Mouse (Mus musculus) thymus, postnatal 0 days (tissue): Measurements from ENCODE around the gene Ppp1r8. TPM values are rescaled to one million over a fixed set of nuclear protein-coding genes. Genes with fewer than 3 reads are reported as not detected.

Source experiments
- DNase-seq: peaks from one replicate; pipeline ENCODE4 v3.0.0-alpha.2; 2015; ENCODE audit warnings: low spot score
- polyA plus RNA-seq: library from polyadenylated mRNA; unstranded; fragments of >200 nt; fragmentation: Nextera tagmentation; extraction: Ambion mirVana; gene quantifications from 2 replicates; pipeline ENCODE4 v1.2.1, GENCODE M21; 2015

Ppp1r8 gene
- polyA plus RNA-seq = 50.4 and 51.0 TPM in 2 replicates

DNA sequence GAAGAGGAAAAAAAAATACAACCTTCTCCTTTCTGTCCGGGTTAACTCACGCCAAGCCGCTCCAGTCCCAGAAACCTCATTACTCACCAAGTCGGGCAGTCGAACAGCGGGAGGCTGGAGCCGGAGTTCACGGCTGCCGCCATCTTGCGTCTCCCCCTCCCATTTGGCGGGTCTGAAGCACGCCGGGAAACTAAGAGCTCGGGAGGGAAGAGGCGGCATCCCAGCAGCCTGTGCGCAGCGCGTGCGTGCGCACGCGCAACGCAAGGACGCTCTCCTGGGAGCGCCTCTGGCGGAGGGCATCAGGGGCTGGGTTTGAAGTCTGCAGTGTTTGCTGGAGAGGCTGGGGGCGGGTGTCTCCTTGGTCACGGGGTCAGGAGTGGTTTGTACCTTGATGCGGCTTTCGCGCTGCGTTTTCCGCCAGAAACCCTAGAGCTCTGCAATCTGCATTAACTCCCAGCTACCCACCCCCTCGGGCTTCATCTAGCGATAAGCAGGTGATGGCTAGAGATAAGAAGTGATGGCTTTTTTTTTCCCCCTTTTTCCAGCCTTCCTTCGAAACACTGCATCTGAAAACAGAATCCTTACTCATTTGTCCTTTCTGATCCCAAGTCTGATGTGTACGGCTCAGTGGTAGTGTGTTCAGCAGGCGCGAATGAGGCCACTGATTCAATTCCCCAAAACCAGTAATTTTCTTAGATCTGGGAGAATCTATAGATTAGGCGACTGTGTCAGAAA, at the start of gene Ppp1r8:
Ppp1r8 (minus strand) TSS at position 200 of the 735 bp plus-strand sequence.
- peak; percentile 97 for DNase-seq

DNA sequence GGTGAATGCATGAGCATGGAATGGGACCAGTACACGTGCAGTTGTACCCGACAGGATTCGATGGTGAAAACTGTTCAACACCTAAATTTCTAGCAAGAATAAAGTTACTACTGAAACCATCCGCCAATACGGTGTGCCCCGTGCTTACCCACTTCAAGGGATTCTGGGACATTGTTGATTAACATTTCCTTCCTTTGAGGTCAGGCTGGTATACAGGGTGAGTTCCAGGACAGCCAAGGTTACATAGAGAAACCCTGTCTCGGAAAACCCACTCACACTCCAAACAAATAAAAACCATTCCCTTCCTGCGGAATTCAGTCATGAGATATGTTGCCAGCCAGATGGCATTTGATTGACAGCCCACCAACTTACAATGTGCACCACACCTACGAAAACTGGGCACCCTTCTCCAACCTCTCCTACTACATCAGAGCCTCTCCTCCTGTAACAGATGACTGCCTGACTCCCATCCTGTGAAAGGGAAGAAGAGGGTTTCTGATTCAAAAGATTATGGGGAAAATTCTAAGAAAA, 41.9 kb upstream of the Ppp1r8 start:
- DNase-seq = no peak

DNA sequence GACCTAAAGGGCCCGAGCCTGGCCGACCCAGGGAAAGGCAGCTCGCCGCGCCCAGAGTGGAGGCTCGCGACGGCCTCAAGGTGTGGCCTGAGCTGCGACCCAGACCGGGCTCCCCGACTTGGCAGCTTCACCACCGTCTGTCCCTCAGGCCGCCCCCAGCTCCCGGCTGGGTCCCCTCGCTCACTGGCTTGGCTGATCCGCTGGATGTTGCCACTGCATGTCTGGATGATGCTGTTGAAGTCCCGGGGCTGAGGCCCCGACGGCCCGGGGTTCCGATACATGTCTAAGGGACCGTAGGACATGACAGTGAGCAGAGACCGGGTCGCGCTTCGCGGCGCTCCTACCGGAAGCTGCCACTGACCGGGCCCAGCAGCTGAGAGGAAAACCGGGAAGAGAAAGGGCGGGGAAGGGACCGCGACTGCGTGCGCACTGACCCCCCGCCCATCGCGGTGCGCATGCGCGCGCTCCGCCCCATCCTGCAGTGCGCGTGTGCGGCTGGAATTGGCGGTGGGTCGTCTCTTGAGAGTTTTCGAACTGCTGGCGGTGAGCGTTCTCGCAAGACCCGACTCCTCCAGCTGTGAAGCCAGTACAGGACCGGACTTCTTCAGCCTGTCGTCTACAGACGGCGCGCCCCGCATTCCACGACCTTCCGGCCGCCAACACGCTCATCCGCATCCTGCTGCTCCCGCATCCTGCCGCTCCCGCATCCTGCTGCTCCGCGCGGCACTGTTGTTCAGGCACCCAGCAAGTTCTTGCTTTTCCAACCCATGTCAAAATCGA, 41.3 kb upstream of the Ppp1r8 start, which contains the start of gene Stx12:
Stx12 (minus strand) TSS at position 446 of the 780 bp plus-strand sequence.
- DNase-seq = peak; percentile 83

DNA sequence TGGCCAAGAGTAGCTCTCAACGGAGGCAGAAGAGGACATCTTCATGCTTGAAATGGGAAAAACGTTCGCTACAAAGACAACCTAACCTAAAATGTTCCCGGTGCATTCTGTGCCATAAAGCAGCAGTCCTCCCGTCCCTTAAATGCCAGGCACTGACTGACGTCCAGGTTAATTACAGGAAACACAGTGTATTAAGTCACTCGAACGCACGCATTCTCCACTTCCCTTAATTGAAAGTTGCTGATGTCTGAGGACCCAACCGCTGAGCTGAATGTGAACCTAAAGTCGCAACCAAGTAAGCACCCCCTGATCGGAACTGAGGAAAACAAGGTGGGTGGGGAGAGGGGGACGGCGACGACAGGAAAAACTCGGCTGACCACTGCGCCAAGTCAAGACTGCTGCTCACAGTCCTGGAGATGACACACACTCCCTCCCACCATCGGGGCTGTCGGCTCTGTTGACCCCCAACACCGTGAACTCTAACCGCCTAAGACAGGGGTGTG, 40.6 kb upstream of the Ppp1r8 start:
- DNase-seq = peak; percentile 4

DNA sequence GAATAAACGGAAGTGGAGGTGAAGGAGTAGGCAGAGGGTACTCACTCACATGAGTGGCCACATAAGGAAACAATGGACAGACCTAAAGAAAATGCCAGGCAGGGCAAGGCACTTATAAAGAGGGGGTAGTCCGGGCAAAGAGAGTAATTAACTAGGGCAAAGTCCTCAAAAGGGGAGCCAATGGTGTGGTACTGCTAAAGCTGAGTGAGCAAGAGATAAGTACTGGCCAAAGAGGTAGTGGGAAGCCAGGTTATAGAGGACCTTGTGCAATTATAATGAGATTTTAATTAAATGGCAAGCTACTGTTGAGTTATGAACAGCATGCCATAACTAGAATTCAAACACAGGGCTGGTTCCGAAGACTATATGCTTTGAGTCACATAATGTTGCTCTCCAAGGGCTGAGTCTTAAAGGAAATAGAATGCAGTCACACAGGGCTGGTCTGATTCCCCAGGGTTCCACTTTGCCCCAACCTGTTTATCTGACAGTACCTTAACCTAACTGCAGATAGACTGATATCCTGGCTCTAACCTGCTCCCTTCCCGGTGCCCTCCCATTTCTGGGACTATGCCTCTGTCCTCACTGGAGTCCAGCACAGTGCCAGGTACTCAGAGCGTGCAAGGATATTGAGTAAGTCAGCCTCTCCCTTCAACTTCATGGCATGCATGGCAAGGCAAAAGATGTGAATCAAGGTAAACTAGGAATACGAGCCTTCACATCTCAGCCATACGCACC, 31.6 kb upstream of the Ppp1r8 start:
- DNase-seq = no peak

DNA sequence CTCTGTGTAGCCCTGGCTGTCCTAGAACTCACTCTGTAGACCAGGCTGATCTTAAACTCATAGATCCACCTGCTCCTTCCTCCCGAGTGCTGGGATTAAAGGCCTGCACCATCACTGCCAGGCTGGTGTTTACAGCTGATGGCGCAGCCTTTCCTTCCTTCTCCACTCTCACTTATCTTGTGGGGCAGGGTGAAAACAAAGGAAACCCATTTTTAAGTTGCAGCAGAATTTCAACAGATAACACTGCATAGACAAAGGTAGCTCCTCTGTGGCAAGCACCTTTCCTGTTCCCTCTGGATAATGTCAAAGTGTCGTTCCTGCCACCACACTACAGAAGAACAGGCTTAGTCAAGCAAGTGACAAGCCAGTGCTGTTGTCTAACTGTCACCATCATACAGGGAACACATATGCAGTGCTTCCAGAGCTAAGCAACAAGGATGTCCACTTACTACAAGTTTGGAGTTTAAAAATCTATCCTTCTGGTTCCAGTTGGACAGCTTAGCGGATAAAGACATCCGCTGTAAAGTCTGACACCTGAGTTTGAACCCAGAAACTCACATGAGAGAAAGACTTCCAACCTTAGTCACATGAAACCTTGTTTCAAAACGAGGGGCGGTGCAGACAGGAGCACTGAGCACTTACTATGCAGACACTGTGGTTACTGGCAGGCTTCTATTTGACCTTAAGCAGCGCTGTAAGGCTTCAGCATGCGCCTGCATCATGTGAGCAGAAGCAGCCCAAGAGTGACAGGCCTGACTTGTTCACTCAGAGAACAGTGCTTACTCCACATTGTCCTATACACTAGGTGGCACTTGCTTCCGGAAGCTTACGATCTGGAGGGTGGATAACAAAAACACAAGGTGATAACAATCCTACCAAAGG, 30.8 kb upstream of the Ppp1r8 start:
- DNase-seq = no peak

DNA sequence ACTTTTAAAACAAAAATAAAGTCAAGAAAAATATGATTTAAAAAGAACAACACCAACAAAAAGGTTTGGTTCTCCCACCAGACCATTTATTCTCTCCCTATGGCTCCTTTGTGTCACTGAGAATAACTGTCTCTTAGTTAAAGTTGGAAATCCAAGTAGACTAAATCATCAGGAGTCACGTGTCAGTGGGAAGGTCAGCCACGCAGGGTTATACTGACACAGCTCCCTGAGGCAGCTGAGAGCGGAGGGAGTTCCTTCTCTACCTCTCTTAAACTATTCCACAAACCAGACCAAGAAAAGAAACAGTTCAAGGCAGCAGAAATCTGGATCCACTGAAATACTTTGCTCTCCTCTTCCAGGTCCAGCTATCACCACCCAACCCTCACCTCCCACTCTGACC, 28.1 kb upstream of the Ppp1r8 start:
- DNase-seq = no peak

DNA sequence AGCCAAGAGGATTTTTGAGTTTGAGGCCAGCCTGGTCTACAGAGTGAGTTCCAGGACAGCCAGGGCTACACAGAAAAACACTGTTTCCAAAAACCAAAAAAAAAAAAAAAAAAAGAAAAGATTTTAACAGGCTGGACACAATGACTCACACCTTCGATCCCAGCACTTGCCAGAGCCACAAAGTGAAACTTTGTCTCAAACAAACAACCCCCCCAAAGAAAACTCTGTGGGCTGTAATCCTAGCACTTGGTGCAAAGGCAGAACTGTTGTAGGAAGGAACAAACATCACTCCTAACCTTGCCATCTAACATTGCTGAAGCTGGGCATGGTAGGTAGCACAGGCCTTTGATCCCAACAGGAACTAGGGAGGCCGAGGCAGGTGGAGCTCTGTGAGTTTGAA, 21.9 kb upstream of the Ppp1r8 start:
- no peak for DNase-seq

DNA sequence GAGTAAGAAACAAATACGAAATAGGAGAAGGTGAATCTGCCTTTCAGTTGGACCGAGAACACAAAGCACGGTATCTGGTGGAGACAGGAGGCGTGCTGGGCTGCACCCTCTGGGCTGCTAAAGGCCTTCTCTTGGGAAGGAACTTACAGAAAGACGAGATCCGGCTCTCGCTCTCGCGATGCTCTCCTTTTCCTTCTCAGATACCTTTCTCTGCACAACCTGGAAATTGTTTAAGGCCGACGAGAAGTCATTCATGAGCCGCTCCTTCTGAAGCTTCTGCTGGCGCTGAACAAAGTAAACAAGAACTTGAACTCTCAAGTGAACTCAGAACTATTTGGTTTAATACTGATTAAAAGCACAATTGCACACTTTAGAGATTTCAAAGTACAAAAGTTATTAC, 20.0 kb upstream of the Ppp1r8 start:
- DNase-seq = no peak

DNA sequence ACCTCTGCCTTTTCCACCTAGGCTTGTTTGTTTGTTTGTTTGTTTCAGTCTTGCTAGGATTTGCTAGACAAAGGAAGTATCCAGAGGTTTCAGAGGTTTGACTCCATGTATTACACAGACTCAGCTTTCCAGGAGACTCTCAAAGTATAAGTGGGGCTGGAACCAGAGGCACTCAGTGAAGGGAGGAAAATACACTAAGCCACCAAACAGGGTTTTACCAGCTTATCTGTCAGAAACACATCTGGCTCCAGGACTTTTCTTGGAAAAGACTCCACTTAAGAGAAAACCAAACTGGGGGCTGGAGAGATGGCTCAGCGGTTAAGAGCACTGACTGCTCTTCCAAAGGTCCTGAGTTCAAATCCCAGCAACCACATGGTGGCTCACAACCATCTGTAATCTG, 17.9 kb upstream of the Ppp1r8 start:
- DNase-seq = no peak

DNA sequence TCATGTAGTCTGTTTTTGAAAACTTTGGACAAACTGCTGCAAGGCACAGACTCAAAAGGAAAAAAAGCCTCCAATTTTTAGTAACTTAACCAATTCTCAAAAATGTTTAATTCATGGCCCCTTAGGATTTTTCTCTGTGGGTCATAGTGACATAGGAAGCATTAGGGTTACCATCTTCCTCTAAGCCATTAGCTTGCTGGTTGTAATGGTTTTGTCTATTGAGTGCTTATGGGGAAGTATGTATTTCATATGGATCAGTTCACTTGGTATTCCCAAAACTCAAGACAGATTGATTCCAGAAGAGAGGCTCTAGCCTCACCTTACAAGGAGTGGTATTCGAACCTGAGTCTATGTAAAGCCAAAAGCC, 719 bp upstream of the Ppp1r8 start:
- no peak for DNase-seq

DNA sequence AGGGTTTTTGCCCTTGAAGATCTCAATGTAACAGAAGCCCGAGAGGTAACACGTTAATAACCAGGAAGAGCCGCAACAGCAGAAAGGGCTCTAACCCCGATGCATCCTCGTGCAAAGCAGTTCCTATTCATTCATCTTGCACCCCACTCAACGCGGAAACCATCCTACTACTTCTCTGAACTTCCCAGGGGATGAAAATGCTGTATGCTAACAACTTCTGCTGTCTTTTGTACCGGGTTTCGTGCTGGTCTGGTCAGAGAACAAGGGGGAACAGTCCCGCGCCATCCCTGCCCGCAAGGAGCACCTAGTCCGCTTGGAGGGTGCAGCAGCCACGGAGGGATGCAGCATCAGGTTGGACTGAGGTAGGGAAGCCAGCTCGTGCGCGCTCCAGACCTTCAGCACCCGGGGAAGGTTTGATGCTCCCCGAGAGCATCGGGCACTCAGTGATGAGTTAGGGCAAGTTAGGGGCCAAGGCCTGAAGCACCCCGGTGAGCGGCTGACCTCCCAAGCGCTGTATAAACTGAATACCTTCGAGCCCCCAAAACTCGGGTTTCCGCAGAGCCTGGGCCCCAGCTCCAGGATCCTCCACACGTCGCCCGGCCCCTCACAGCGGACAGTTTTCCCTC, 575 bp downstream of the Ppp1r8 start:
- peak; percentile 30 for DNase-seq

DNA sequence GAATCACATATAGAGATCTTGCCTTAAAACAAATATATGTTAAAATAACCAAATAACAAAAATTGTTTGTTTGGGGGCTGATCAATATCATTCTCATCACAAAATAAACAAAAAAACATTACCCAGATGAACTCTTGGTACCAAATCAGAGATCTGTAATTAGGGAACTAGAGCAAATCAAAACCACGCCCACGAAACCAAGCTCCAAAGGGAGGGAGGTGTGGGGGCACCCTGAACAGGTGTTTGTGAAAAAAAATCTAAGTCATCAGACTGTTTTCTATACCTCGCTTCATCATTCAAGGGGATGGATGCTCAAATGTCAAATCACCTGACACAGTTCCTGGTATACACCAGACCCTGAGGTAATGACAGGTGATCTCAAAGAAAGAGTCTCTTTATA, 1.5 kb downstream of the Ppp1r8 start:
- DNase-seq = no peak

DNA sequence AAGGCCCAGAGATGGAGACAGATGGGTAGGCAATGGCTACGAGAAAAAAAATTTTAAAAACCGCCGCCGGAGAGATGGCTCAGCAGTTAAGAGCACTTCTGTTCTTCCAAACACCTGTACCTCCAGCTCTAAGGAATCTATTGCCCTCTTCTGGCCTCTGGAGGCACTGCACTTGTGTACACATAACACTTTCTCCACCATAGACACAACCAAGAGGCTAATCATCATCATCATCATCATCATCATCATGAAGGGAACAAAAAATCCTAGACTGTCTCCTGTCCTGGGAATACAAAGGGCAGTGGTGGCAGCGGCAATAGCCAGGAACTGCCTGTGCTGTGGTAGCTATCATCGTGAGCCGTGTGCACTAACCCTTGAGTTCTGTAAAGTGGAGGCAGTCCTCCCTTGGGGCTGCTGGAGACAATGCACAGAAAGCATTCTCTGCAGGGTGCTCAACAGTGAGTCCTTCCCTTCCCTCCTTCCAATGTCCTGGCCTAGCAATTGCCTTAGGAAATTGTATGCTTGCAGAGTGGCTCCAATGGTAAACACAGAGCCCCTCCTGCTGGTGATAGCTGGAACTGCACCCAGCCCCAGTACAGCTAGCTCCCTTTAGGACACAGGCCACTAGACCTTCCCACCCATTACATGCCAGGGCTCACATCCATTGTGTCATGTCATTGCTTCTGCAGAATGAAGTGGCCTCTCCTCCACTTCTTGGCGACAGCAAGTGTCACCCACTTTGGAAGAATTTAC, 19.2 kb downstream of the Ppp1r8 start:
- peak; percentile 85 for DNase-seq

DNA sequence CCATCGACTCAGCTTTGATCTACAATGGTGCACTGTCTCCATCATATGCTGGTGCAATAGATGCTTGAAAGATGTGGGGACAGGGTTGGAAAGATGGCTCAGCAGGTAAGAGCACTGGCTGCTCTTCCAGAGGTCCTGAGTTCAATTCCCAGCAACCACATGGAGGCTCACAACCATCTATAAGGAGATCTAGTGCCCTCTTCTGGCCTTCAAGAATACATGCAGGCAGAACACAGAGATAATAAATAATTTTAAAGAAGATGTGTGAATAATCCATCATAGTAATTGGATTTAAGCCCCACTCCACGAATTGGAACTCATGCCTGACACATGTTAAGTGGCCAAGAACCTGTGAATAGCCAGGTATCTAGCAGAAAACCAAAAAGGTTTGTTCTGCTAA, 24.5 kb downstream of the Ppp1r8 start:
- DNase-seq = no peak

DNA sequence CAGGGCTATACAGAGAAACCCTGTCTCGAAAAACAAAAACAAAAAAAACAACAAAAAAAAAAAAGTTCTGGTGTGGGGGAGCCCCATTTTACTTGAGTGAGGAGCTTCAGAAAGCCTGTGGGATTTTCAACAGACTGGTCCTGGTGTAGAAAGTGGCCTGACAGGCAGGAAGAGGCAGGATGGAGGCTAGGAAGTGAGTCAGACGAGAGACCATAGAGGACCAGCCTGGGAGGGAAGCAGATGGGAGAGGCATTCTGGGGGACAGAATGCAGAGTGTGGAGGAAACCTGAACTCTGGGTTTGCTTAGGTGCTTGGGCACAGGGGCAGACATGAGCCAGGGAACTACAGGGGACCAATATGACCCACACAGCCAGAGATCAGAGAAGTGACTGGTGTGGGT, 26.1 kb downstream of the Ppp1r8 start:
- DNase-seq = no peak

DNA sequence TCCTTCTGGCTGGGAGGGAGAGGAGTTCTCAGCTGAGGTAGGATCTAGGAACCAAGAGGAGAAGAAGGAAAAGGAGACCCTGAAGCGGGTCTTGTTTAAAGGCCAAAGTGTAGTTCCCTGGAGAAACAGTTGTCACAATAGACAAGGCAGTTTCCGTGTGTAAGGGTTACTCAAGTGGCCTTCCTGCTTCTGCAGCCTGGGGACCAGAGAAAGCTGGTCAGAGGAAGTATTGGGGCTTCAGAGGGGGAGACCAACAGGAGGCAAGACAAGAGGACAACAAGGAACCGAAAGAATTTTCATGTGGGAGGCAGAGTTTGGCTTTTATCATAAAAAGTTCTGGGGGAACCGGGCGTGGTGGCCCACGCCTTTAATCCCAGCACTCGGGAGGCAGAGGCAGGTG, 26.6 kb downstream of the Ppp1r8 start:
- DNase-seq = no peak

DNA sequence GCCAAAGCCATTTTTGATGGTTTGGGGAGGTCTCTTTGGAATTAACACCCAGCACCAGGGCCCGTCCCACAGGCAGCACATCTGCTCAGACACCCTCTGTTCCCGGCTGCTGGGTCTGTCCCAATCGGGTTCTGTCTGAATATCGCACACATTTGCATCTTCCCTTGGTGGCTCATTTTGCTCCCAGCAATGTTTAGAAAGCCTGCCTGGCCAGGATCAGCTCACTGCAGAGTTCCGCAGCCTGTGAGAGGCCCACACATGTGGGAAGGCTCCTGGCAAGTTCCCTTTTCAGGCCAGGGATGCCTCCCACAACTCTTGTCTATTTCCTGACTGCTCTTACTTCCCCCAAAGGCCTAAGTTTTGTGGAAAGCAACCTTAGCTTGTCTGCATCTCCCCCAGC, 33.3 kb downstream of the Ppp1r8 start:
- no peak for DNase-seq
